Mouse (Mus musculus) intestine, embryonic 16.5 days (tissue): ENCODE data around the gene Olfr918. TPM values are rescaled to one million over a fixed set of nuclear protein-coding genes. Genes with fewer than 3 reads are reported as not detected.

ENCODE experiments used
- polyA plus RNA-seq: library from polyadenylated mRNA; unstranded; fragments of >200 nt; fragmentation: Nextera tagmentation; extraction: Ambion mirVana; gene quantifications from 2 replicates; pipeline ENCODE4 v1.2.1, GENCODE M21; 2015

The Olfr918 gene
- polyA plus RNA-seq, 1 experiment from 2014 or later, result not detected

Other genes with a start within 250 kb of the Olfr918 start
- not detected in 2 replicates for gene Olfr901, start 245.1 kb downstream of the Olfr918 start, polyA plus RNA-seq
- gene Olfr902, start 226.9 kb downstream of the Olfr918 start, polyA plus RNA-seq, result not detected in 2 replicates
- gene Olfr904, start 211.5 kb downstream of the Olfr918 start, polyA plus RNA-seq, result not detected in 2 replicates
- not detected in 2 replicates for gene Olfr905, start 203.5 kb downstream of the Olfr918 start, polyA plus RNA-seq
- gene Olfr906, start 187.5 kb downstream of the Olfr918 start, polyA plus RNA-seq, result not detected in 2 replicates
- not detected in 2 replicates for gene Olfr907, start 178.8 kb downstream of the Olfr918 start, polyA plus RNA-seq
- not detected in 2 replicates for gene Olfr911-ps1, start 153.0 kb downstream of the Olfr918 start, polyA plus RNA-seq
- gene Olfr910, start 136.8 kb downstream of the Olfr918 start, polyA plus RNA-seq, result not detected in 2 replicates
- gene Olfr912, start 94.4 kb downstream of the Olfr918 start, polyA plus RNA-seq, result not detected in 2 replicates
- not detected in 2 replicates for gene Olfr913, start 81.8 kb downstream of the Olfr918 start, polyA plus RNA-seq
- not detected in 2 replicates for gene Olfr914, start 69.5 kb downstream of the Olfr918 start, polyA plus RNA-seq
- not detected in 2 replicates for gene Olfr916, start 14.7 kb downstream of the Olfr918 start, polyA plus RNA-seq
- gene Olfr917, start 8.8 kb downstream of the Olfr918 start, polyA plus RNA-seq, result not detected in 2 replicates
- not detected in 2 replicates for gene Olfr919, start 29.1 kb upstream of the Olfr918 start, polyA plus RNA-seq
- gene Vwa5a, start 43.7 kb upstream of the Olfr918 start, polyA plus RNA-seq, result 15.4 and 16.3 TPM in 2 replicates
- gene Olfr920, start 77.7 kb upstream of the Olfr918 start, polyA plus RNA-seq, result 0.04 TPM in 1 of 2 replicates, not detected in the other
- gene Olfr921, start 98.5 kb upstream of the Olfr918 start, polyA plus RNA-seq, result not detected in 2 replicates
- gene Olfr922, start 140.0 kb upstream of the Olfr918 start, polyA plus RNA-seq, result not detected in 2 replicates
- gene Olfr923, start 151.9 kb upstream of the Olfr918 start, polyA plus RNA-seq, result not detected in 2 replicates
- not detected in 2 replicates for gene Olfr924, start 169.8 kb upstream of the Olfr918 start, polyA plus RNA-seq
- not detected in 2 replicates for gene Olfr26, start 180.5 kb upstream of the Olfr918 start, polyA plus RNA-seq
- not detected in 2 replicates for gene Olfr926, start 202.5 kb upstream of the Olfr918 start, polyA plus RNA-seq